Mouse (Mus musculus): ENCODE measurements around the gene Cd3eap. TPM values are rescaled to one million over a fixed set of nuclear protein-coding genes. Genes with fewer than 3 reads are reported as not detected.

Cd3eap gene
- total RNA-seq (2017): 6.9 to 8.9 TPM (median 7.2 TPM) in 3 replicates

GRCm38 (mm10) chr7:19359299-19359891, at the start of gene Cd3eap, which contains the start of gene Ppp1r13l:
TSS of gene Cd3eap (minus strand) at chr7:19359483.
TSS of gene Ppp1r13l (plus strand) at chr7:19359749.
- ATAC-seq (replicated peaks; ENCODE audit: insufficient number of reproducible peaks, low FRiP score, low TSS enrichment, poor library complexity, severe bottlenecking): peak; percentile 47

GRCm38 (mm10) chr7:19405417-19405816, 46.1 kb upstream of the Cd3eap start:
- ATAC-seq (replicated peaks; ENCODE audit: insufficient number of reproducible peaks, low FRiP score, low TSS enrichment, poor library complexity, severe bottlenecking): peak; percentile 85

GRCm38 (mm10) chr7:19404476-19404875, 45.2 kb upstream of the Cd3eap start, which contains the start of gene Ckm:
TSS of gene Ckm (plus strand) at chr7:19404776.
- ATAC-seq (replicated peaks; ENCODE audit: insufficient number of reproducible peaks, low FRiP score, low TSS enrichment, poor library complexity, severe bottlenecking): no peak

- no peak for ATAC-seq (replicated peaks; ENCODE audit: insufficient number of reproducible peaks, low FRiP score, low TSS enrichment, poor library complexity, severe bottlenecking)
Observed at GRCm38 (mm10) chr7:19403731-19404296, 44.5 kb upstream of the Cd3eap start, which contains the start of gene Klc3. TSS of gene Klc3 (minus strand) at chr7:19404104.

GRCm38 (mm10) chr7:19402535-19403112, 43.3 kb upstream of the Cd3eap start:
- no peak for ATAC-seq (replicated peaks; ENCODE audit: insufficient number of reproducible peaks, low FRiP score, low TSS enrichment, poor library complexity, severe bottlenecking)

GRCm38 (mm10) chr7:19400946-19401345, 41.7 kb upstream of the Cd3eap start:
- ATAC-seq (replicated peaks; ENCODE audit: insufficient number of reproducible peaks, low FRiP score, low TSS enrichment, poor library complexity, severe bottlenecking): no peak

GRCm38 (mm10) chr7:19399496-19400280, 40.4 kb upstream of the Cd3eap start:
- ATAC-seq (replicated peaks; ENCODE audit: insufficient number of reproducible peaks, low FRiP score, low TSS enrichment, poor library complexity, severe bottlenecking): no peak

- no peak for ATAC-seq (replicated peaks; ENCODE audit: insufficient number of reproducible peaks, low FRiP score, low TSS enrichment, poor library complexity, severe bottlenecking)
Observed at GRCm38 (mm10) chr7:19394484-19394883, 35.2 kb upstream of the Cd3eap start.

GRCm38 (mm10) chr7:19388699-19389413, 29.6 kb upstream of the Cd3eap start:
- no peak for ATAC-seq (replicated peaks; ENCODE audit: insufficient number of reproducible peaks, low FRiP score, low TSS enrichment, poor library complexity, severe bottlenecking)

- no peak for ATAC-seq (replicated peaks; ENCODE audit: insufficient number of reproducible peaks, low FRiP score, low TSS enrichment, poor library complexity, severe bottlenecking)
Observed at GRCm38 (mm10) chr7:19383708-19384107, 24.4 kb upstream of the Cd3eap start.

GRCm38 (mm10) chr7:19382166-19382541, 22.9 kb upstream of the Cd3eap start:
- peak; percentile 11; the same call in 1 of the 2 replicates for ATAC-seq (replicated peaks; ENCODE audit: insufficient number of reproducible peaks, low FRiP score, low TSS enrichment, poor library complexity, severe bottlenecking)

- peak; percentile 99 for ATAC-seq (replicated peaks; ENCODE audit: insufficient number of reproducible peaks, low FRiP score, low TSS enrichment, poor library complexity, severe bottlenecking)
Observed at GRCm38 (mm10) chr7:19381377-19382165, 22.3 kb upstream of the Cd3eap start, which contains the start of gene Ercc2. TSS of gene Ercc2 (plus strand) at chr7:19382010.

- no peak for ATAC-seq (replicated peaks; ENCODE audit: insufficient number of reproducible peaks, low FRiP score, low TSS enrichment, poor library complexity, severe bottlenecking)
Observed at GRCm38 (mm10) chr7:19378049-19378448, 18.8 kb upstream of the Cd3eap start.

- no peak for ATAC-seq (replicated peaks; ENCODE audit: insufficient number of reproducible peaks, low FRiP score, low TSS enrichment, poor library complexity, severe bottlenecking)
Observed at GRCm38 (mm10) chr7:19376019-19376418, 16.7 kb upstream of the Cd3eap start.

GRCm38 (mm10) chr7:19375368-19375767, 16.1 kb upstream of the Cd3eap start:
- ATAC-seq (replicated peaks; ENCODE audit: insufficient number of reproducible peaks, low FRiP score, low TSS enrichment, poor library complexity, severe bottlenecking): no peak

- no peak for ATAC-seq (replicated peaks; ENCODE audit: insufficient number of reproducible peaks, low FRiP score, low TSS enrichment, poor library complexity, severe bottlenecking)
Observed at GRCm38 (mm10) chr7:19373367-19373766, 14.1 kb upstream of the Cd3eap start.

- peak; percentile 56 for ATAC-seq (replicated peaks; ENCODE audit: insufficient number of reproducible peaks, low FRiP score, low TSS enrichment, poor library complexity, severe bottlenecking)
Observed at GRCm38 (mm10) chr7:19369823-19370425, 10.6 kb upstream of the Cd3eap start.

- no peak for ATAC-seq (replicated peaks; ENCODE audit: insufficient number of reproducible peaks, low FRiP score, low TSS enrichment, poor library complexity, severe bottlenecking)
Observed at GRCm38 (mm10) chr7:19368380-19368779, 9.1 kb upstream of the Cd3eap start.
